Mouse (Mus musculus) thymus, postnatal 14 days (tissue): ENCODE data around the gene Dlg4.

Experiments
- DNase-seq: peaks from one replicate; pipeline ENCODE4 v3.0.0; 2021

Dlg4 gene

GRCm38 (mm10) chr11:70020731-70021263 is 4.1 kb downstream of the Dlg4 start:
- DNase-seq = peak; percentile 81

GRCm38 (mm10) chr11:70021264-70022132 is 4.8 kb downstream of the Dlg4 start:
- peak; percentile 95 for DNase-seq

- DNase-seq = peak; percentile 52
These were observed 6.9 kb downstream of the Dlg4 start for GRCm38 (mm10) chr11:70023481-70024150.

DNA sequence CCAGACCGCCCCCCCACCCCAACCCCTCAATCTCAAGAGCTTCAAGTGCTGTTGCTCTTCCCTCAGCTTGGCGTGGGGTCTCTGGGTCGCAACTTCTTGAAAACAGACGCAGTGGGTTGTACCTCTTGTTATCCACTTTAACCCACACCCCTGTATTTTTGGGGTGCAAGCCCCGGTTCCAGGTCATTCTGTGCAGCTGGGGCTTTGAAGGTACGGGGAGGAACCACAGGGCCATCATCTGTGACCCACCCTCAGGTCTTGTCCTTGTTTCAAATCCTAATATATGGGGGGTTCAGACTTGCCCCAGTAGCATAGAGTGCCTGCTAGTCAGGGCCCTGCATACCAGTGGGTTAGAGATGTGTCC is 7.4 kb downstream of the Dlg4 start:
- DNase-seq = no peak

DNA sequence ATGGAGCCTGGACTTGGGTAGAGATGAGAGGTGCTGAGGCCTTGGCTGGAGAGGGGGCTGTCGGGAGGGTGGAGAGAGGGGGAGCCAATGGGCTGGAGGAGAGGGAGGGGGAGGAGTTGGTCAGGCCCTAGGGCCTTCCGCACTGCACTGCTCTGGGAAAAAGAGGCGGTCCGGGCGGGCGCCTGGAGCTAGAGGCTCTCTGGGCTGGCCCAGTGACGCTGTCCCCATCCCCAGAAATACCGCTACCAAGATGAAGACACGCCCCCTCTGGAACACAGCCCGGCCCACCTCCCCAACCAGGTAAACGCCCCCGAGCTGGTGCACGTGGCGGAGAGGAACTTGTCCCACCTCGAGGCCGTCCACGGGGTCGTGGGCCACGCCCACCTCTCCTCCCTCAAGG is 9.9 kb downstream of the Dlg4 start:
- no peak for DNase-seq

- DNase-seq = peak; percentile 57
These were observed 10.7 kb downstream of the Dlg4 start for GRCm38 (mm10) chr11:70027397-70027796.

DNA sequence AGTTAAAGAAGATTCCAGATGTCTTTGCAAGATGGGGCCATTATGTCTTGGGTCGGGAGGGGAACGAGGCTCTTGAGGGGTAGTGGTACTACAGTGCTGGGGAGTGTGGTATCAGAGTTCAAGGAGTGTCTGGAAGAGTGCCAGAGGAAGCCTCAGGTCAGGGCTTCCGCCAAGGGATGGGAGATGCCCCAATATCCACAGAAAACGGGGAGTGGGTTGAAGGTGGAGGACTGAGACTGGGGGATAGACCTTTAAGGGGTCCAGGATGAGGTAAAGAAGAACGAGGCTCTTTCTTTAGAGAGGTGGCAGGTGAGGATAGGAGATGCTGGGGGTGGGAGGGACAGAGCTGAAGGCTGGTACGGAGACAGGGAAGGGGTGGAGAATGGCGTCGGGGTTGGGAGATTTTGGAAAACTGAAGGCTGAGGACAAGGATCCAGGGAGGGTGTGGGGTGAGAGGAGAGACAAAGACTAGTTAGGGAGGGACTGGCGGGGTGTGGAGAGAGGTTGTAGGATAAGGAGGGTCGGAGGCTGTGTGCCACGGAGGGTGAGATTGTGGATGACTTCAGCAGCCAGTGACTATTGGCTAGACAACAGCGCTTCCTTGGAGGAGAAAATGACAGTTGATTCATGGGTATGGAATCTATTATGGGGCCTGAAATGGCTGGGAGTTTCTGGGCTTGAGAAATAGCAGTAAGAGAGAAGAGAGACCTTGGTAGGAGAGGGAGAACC is 11.8 kb downstream of the Dlg4 start:
- DNase-seq = no peak

DNA sequence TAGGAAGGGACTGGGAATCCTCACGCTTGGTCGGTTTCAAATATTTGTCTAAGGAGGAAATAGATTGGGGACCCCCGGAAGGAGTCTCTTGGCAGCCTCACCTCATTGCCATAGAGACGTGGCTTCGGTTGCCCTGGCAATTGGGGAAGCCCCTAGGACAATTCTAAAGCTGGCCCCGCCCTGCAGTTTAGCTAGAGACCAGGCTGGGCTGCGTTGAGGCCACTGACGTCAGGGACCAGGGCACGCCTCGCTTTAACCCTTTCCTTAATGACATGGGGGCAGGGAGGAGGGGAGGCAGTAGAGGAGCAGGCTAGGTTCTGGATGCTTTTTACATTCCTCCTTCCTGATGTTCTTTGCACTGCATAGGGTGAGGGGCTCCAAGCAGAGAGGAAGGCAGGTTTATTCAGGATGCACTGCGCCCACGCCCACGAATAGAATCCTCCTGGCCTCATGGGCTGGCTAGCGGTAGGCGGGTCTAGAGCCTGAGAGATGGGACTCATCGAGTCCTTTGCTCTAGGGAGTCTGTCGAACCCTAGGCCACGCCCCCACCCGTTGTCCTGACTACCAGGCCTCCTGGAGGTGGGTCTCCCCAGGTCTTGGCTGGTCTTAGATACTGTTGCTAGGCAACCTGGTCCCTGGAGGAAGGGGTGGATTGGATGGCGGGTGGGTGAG is 12.5 kb downstream of the Dlg4 start:
- peak; percentile 79 for DNase-seq

- DNase-seq = no peak
These were observed 13.2 kb downstream of the Dlg4 start for GRCm38 (mm10) chr11:70029829-70030550.

DNA sequence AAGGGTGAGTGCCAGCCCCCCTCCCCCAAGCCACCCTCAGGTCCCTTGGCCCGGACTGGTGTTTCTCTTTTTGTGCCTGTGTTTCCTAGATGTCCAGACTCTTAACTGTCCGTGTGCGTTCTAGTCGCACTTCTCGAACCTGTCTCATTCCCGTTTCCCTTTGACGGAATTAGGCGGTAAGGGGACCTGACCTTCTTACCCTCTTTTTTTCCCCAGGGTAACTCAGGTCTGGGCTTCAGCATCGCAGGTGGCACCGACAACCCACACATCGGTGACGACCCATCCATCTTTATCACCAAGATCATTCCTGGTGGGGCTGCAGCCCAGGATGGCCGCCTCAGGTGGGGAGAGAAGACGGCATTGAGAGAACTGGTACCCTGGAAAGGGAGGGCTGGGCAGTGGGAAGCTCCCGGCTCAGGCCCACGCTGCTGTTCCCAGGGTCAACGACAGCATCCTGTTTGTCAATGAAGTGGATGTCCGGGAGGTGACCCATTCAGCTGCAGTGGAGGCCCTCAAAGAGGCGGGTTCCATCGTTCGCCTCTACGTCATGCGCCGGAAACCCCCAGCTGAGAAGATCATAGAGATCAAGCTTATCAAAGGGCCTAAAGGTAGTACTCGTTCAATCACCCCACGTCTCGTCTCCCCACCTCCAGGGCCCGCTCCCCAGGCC is 14.0 kb downstream of the Dlg4 start:
- DNase-seq = no peak

DNA sequence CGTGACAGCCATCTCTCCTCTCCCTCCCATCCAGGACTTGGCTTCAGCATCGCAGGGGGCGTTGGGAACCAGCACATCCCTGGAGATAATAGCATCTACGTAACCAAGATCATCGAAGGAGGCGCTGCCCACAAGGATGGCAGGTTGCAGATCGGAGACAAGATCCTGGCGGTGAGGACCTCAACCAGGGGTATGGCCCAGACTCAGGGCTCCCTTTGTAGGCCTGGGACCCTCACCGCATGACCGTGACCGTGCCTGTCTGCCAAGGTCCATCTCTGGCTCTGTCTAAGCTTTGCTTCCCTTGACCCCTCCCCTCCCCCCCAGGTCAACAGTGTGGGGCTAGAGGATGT is 14.6 kb downstream of the Dlg4 start:
- no peak for DNase-seq

DNA sequence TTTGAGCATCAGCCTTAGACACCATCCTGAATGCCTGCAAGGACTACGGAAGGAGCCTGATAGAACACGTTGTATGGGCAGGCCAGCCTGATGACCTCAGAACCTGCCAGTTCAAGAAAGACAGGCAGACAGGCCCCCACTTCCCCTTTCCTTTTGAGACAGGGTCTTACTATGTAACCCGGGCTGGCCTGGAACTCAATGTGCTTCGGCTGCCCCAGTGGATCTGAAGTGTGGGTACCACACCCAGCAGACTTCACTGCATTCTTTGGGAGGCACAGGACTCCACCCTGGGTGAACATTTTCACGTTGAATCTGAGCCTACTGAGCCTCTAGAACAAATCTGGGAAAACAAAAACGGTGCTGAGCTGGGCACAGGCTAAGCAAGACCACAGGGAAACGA is 21.4 kb downstream of the Dlg4 start:
- no peak for DNase-seq

DNA sequence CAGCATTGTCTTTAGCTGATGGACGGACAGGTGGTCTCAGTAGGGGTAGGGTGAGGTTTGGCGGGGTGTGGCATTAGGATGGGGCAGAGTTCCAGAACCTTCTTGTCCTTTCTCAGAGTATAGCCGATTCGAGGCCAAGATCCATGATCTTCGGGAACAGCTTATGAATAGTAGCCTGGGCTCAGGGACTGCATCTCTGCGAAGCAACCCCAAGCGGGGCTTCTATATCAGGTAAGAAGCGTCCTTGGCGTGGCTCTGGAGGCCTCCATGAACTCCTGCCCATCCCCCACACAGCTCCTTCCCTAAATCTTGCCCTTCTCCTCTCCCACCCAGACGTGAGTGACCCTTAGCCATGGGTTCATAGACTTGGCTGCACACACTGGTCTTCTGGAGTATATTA is 22.9 kb downstream of the Dlg4 start:
- no peak for DNase-seq

DNA sequence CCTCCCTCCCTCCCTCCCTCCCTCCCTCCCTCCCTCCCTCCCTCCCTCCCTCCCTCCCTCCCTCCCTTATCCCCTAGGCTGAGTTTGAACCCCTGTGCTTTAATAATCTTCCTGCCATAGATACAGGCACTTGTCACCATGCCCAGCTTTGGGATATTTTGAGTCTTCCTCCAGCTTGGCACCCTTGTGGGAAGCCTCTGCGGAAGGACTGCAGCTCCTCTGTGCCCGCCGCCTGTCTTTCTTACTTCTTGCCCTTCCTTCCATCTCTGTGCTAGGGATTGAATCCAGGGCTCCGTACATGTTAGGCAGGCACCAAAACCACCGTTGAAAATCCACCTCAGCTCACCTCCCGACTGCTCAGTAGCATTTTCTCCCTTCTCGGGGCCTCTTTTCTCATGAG is 23.4 kb downstream of the Dlg4 start:
- no peak for DNase-seq

DNA sequence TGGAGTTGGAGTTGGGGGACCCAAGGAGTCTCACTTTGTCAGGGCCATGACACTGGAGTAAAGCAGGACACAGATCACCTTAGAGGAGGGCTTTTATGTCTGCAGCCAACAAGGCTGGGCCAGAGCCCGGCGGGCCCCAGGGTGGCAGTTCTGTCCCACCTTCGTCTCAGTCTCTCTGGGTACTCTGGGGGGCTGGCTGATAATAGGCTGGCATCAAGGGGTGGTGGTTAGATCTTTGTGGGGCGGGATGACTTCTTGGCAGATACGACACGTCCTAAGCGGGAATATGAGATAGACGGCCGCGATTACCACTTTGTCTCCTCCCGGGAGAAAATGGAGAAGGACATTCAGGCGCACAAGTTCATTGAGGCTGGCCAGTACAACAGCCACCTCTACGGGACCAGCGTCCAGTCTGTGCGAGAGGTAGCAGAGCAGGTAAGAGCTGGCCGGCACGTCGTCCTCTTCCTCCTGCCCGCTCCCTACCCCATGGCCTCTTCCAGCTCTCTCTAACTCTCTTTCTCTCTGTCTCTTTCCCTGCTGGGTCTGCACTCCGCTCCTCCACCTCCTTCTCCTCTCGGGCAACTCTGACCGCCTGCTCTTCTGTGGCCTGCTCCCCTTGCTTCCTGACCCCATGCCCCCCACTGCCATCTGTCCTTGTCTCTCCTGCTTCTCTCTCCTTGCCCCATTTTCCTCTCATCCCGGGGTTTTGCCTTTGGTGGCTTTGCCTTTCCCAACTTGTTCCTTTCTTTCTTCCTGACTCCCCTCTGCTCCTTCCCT is 25.8 kb downstream of the Dlg4 start:
- DNase-seq = no peak

DNA sequence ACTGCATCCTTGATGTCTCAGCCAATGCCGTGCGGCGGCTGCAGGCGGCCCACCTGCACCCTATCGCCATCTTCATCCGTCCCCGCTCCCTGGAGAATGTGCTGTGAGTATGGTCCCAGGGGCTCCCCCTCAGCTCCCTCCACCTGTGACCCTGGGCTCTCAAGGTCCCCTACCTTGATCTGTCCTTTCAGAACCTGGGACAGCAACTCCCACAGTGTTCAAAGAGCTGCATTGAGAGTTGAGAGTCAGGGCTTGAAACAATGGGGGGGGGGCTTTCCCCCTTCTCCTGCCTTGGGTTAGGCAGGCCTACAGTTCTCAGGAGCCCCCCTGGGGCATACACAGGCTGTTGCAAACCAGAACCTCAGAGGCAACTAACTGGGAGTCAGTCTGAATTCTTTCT is 26.9 kb downstream of the Dlg4 start:
- DNase-seq = no peak

DNA sequence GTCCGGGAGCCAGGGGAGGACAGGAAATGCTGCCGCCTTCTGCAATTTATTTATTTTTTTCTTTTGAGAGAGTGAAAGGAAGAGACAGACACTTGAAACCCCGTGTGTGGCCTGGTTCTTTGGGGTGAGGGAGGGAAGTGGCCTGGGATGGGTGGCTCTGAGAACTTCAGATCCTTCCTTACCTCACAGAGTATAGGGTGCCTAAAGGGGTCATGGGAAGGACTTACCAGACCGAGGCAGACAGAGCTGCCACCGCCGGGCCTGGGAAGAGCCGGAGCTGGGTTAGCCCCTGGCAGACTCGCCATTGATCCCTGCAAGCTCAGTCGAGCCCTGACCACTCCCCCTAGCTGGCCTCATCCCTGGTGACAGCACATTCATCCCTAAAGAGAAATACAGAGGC is 28.7 kb downstream of the Dlg4 start:
- no peak for DNase-seq

DNA sequence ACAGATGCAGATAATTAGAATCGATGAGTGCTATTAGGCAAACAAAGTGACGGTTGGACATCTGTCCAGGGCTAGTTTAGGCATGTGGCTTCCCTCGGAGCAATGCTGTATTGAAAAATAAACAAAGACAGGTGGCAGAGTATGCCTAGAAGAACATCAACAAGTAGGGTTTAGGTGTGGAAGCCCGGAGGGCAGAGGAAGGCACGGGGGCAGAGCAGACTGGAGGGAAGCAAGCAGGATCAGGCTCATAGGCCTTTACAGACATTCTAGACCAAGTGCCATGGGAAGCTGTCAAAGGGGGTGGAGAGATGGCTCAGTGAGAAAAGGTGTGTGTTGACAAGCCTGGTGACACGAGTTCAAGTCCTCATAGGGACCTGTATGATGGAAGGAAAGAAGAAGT is 32.6 kb downstream of the Dlg4 start:
- DNase-seq = no peak

GRCm38 (mm10) chr11:70049816-70050215 is 33.1 kb downstream of the Dlg4 start:
- peak; percentile 41 for DNase-seq

GRCm38 (mm10) chr11:70053156-70053555 is 36.4 kb downstream of the Dlg4 start:
- no peak for DNase-seq
